Mouse (Mus musculus): ENCODE data around the gene Uspl1.

The Uspl1 gene

GRCm38 (mm10) chr5:149209328-149209727 is 25.2 kb downstream of the Uspl1 start:
- peak; percentile 42 for DNase-seq (ENCODE audit: low read depth, low spot score)

GRCm38 (mm10) chr5:149211041-149211440 is 26.9 kb downstream of the Uspl1 start:
- no peak for DNase-seq (ENCODE audit: low read depth, low spot score)

DNA sequence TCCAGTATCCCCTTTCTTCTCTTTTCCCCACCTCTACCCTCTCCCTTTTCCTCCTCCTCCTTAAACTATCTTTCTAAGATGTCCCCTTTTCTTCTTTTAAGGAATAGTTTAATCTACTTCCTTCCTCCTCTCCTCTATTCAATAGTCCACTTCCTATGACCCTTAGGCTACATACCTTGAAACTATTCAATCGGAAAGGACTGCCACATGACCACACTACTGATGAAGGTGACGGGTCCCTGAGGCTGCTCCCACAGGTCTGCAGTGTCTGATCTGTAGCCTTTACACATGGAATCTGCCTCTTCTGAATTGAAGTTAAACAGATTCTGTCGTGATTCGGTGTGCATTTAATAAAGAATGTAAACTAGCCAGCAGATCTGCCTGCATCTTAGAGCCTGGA is 28.7 kb downstream of the Uspl1 start:
- no peak for DNase-seq (ENCODE audit: low read depth, low spot score)

DNA sequence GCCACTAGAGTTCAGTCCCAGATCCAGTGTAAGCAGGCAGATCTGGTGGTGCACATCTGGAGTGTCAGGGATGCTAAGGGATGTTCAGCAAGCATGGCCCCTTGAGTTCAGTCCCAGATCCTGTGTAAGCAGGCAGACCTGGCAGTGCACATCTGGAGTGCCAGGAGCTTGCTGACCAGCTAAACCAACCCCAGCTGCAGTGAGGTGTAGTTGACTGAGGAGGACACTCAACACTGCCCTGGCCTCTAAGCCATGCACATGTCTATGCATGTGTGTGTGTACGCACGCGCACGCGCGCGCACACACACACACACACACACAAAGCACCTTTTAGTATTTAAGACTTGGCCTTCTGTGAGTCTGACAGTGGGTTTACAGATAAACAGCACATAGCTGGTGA is 31.4 kb downstream of the Uspl1 start:
- DNase-seq (ENCODE audit: low read depth, low spot score): no peak

- no peak for DNase-seq (ENCODE audit: low read depth, low spot score)
These were observed 33.6 kb downstream of the Uspl1 start for GRCm38 (mm10) chr5:149217524-149218357.

GRCm38 (mm10) chr5:149219493-149219892 is 35.3 kb downstream of the Uspl1 start:
- no peak for DNase-seq (ENCODE audit: low read depth, low spot score)

- no peak for DNase-seq (ENCODE audit: low read depth, low spot score)
These were observed 37.2 kb downstream of the Uspl1 start for GRCm38 (mm10) chr5:149221355-149221754.

DNA sequence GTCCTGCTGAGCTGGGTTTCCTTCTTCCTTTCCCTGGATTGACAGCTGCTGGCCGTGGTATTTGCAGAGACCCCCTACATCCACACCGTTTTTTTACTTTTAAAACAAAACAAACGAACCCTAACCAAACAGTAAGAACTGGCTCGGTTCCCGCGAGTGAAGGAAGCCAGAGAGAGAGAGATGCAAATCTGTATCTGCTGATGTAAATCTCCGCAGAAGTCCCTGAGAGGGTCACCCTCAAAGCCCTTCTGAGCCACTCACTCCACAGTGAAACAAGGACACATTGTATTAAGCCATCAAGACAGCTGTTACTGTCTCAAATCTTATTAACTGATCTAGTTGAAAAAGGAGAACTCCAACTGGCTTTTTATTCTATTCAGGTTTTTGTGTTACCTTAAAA is 40.5 kb downstream of the Uspl1 start:
- no peak for DNase-seq (ENCODE audit: low read depth, low spot score)

DNA sequence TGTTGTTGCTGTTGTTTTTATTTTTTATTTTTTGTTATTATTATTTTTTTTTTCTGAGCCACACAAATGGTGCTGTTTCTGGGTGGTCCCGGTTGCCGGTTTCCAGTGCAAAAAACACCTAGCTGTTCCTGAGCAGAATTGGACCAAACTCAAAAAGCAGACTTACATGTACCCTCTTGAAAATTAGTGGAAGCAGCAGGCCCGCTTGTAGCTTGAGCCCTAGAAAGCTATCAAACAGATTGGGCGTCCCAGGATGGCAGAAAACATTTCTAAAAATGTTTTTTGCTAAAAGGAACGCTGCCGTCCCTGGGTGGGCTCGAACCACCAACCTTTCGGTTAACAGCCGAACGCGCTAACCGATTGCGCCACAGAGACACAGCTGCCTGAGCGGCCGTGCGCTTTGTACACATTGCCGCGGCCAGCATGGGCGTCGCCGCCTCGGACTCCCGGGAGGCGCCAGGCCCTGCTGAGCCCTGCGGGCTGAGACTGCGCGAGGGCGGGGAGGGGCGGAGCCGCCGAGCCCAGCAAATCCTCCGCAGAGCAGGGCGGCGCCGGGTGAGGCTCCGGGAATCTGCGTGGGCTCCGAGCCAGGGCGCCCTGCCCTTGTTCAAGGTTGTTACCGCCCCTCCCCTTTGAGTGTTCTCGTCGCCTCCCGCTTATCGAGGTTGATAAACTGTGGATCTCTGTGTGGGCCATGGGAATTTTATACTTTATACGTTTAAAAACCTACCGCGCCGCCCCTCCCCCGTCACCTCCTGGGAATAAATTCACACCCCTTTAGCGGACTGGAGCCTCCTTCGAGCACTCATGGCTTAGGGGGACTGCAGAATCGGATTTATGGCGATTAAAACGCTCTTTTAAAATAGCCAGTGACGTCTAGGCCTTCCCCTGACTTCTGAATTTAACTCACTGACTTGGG is 44.8 kb downstream of the Uspl1 start:
- DNase-seq (ENCODE audit: low read depth, low spot score): peak; percentile 96

- no peak for DNase-seq (ENCODE audit: low read depth, low spot score)
These were observed 45.6 kb downstream of the Uspl1 start for GRCm38 (mm10) chr5:149229619-149230339.

DNA sequence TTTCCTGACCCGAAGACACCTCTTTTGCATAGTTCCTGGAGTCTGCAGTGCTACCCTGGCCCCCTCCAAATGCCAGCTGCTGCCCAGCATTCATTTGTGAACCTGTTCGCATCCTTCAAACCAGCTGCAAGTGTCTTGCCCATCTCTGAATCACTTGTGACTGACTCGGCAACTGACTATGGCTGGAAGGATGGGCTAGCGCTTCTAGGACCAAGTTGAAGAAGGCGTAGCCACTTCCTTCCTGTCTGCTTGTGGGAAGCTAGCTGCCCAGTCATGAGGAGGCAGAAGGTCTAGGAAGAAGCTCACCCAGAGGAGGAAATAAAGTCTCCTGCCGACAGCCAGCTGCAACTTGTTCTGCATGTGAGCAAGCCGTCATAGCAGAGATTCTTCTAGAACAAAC is 50.9 kb downstream of the Uspl1 start:
- DNase-seq (ENCODE audit: low read depth, low spot score): no peak

- DNase-seq (ENCODE audit: low read depth, low spot score): no peak
These were observed 53.2 kb downstream of the Uspl1 start for GRCm38 (mm10) chr5:149237221-149237950.

DNA sequence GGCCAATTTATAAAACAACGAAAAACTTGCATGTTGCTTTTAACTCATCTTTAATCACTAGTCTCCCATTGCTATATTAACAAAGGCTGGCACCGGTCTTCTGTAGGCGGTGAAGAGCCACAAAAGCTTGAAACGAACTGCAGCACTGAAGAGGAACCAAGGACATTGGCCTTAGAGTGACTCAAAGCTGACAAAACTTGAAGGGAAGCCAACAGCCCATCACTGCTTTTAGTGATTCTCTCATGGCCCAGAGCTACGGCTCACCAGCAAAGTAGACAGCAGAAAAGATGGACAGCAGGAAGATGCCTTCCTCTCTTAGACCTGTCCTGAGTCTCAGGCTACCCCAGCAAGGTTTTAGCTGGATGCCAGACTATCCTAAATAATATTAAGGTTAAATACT is 58.3 kb downstream of the Uspl1 start:
- no peak for DNase-seq (ENCODE audit: low read depth, low spot score)

DNA sequence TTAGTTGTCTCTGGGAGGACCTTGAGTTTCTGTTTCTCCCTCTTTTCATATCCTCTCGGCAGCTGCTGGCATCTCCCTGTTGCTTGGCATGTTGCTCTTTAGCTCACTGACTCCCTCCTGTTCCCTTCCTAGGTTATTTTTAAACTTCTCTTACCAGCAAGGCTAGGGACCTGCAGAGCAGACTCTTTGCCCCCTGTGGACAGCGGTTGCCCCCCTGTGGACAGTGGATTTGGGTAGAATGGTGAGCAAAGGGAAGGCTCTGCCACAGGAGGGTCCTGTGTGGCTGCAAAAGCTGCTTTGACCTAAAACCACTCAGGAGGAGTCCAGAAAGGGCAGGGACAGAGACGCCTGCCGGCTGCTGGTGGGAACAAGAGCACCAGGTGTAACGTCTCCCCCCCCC is 58.9 kb downstream of the Uspl1 start:
- no peak for DNase-seq (ENCODE audit: low read depth, low spot score)

DNA sequence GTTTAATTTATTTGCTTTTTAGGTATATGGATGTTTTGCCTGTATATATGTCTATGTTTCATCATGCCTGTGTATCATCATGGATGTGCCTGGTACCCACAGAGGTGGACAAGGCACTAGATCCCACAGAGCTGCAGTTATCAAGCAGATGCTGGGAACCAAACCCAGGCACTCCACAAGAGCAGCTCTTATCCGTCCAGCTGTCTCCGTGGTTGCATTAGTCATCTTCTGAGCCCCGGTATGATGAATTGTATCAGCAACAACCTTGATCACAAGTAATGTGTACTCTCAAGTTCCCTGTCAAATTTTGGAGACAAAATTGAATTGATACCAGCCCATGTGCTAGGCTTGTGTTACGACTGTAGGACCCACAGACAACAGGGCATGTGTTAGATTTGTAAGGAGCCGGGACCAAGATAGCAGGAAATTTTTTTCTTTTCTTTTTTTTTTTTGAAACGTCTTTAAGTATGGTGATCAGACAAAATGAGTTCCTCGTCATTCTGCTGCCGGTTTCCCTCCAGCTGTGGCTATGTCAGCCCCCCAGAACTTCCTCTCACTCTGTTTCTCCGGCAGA is 61.3 kb downstream of the Uspl1 start:
- DNase-seq (ENCODE audit: low read depth, low spot score): no peak

GRCm38 (mm10) chr5:149245965-149246470 is 61.9 kb downstream of the Uspl1 start:
- no peak for DNase-seq (ENCODE audit: low read depth, low spot score)

DNA sequence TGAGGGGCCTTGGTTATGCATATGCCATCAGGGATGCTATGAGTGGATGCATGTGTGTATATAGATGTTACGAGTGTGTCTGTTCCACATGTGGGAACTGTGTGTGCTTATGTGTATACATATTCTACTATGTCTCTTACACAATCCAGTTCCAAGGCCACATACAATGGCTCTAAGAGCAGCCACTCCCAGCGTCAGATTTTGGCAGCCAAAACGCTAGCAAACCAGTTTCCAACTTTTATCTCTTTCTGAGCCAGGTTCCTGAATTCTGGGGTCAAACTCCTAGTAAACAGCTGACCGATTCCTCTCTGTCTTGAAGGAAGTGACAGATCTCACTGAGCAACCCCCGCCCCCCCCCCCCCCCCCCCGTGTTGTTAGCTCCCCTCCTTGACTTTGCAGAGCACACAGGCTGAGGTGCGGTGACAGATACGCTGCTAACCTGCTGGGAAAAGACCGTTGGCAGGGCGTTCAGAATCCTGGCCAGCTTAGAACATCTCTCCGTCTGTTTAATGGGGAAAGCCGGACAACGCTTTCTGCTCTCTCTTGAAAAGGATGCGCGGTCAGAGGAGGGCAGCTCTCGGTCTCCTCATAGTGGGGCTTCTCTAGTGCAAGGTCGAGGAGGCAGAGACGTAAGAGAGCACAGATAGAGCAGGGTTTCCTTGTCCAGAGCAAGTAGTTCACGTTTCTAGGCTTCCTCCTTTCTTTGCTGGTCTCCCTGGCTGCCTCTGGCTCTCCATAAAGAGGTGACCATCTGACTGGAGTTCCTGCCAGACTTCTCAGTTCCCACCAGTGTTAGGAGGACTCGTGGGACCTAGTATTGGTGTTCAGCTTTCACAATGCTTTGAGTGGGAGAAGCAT is 63.1 kb downstream of the Uspl1 start:
- DNase-seq (ENCODE audit: low read depth, low spot score): no peak

GRCm38 (mm10) chr5:149252303-149252702 is 68.2 kb downstream of the Uspl1 start:
- no peak for DNase-seq (ENCODE audit: low read depth, low spot score)

DNA sequence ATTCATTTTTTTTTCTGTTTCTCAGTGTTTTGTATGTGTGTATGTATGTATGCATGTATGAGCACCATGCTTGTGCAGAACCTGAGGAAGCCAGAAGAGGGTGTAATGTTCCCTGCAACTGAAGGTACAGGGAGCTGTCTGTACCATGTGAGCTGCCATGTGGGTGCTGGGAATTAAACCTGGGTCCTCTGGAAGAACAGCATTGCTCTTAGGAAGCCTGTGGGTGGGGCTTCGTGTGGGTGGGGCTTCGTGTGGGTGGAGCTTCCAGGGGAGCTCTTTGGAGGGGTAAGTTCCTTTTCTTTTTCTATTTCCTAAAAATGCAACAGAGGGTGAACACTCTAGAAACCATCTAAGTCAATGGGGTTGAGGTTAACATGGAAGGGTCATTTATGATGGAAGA is 69.3 kb downstream of the Uspl1 start:
- DNase-seq (ENCODE audit: low read depth, low spot score): no peak

GRCm38 (mm10) chr5:149255522-149255921 is 71.4 kb downstream of the Uspl1 start:
- DNase-seq (ENCODE audit: low read depth, low spot score): no peak

Data from forelimb bud, embryonic 11.5 days (tissue).